Mouse (Mus musculus): ENCODE data around the gene Upb1. TPM values are rescaled to one million over a fixed set of nuclear protein-coding genes. Genes with fewer than 3 reads are reported as not detected.
"Not testable (repeated sequence)": the region's sequence is repeated elsewhere in the genome, so short reads cannot be mapped to it uniquely, and the experiment has no call there.

The Upb1 gene
- polyA plus RNA-seq, 1 experiment from 2014 or later, result 84.2 TPM

GRCm38 (mm10) chr10:75447489-75447888 lies 46.6 kb downstream of the Upb1 start:
- H3K27me3 ChIP-seq (ENCODE audit: insufficient read depth, low read length), result no peaks in the 10 kb centered on the region
- ATAC-seq (no peak), DNase-seq (no peak)
- 64% methylated on average over 11 of the region's 11 CpGs for WGBS (ENCODE audit: insufficient replicate concordance)
- H3K4me3 ChIP-seq (ENCODE audit: low read depth, low read length), result no peak overlapping the region
- H3K4me2 ChIP-seq (ENCODE audit: low read depth, low read length), result no peak overlapping the region
- H3K9me3 ChIP-seq (ENCODE audit: low read length), result no peaks in the 10 kb centered on the region
- H3K36me3 ChIP-seq (replicated peaks; ENCODE audit: insufficient read depth, low read length), result no peaks in the 10 kb centered on the region
- H3K9ac ChIP-seq (replicated peaks), result no peak overlapping the region
- H3K27ac ChIP-seq (ENCODE audit: low read depth), result no peak overlapping the region
- peaks cover 15% of the 10 kb centered on the region for H3K4me1 ChIP-seq (ENCODE audit: insufficient read depth)
- no peak for TF ChIP-seq EP300 (IDR thresholded peaks at IDR 0.05; ENCODE audit: low read depth)
- no peak for TF ChIP-seq CTCF (IDR thresholded peaks at IDR 0.05; ENCODE audit: low read depth)

GRCm38 (mm10) chr10:75448806-75449420 lies 48.0 kb downstream of the Upb1 start:
- TF ChIP-seq CTCF (IDR thresholded peaks at IDR 0.05; ENCODE audit: low read depth) (no peak), EP300 (IDR thresholded peaks at IDR 0.05; ENCODE audit: low read depth) (no peak)
- Histone ChIP-seq H3K27me3 (ENCODE audit: insufficient read depth, low read length) (no peaks in the 10 kb centered on the region), H3K4me2 (ENCODE audit: low read depth, low read length) (no peak overlapping the region), H3K36me3 (replicated peaks; ENCODE audit: insufficient read depth, low read length) (no peaks in the 10 kb centered on the region), H3K27ac (ENCODE audit: low read depth) (no peak overlapping the region), H3K4me1 (ENCODE audit: insufficient read depth) (peaks cover 15% of the 10 kb centered on the region), H3K9ac (replicated peaks) (no peak overlapping the region), H3K4me3 (ENCODE audit: low read depth, low read length) (no peak overlapping the region), H3K9me3 (ENCODE audit: low read length) (no peaks in the 10 kb centered on the region)
- no peak for DNase-seq
- 78% methylated on average over 6 of the region's 6 CpGs for WGBS (ENCODE audit: insufficient replicate concordance)
- ATAC-seq, result no peak

GRCm38 (mm10) chr10:75450331-75450730 lies 49.4 kb downstream of the Upb1 start:
- H3K36me3 ChIP-seq (replicated peaks; ENCODE audit: insufficient read depth, low read length), result no peaks in the 10 kb centered on the region
- H3K9ac ChIP-seq (replicated peaks), result no peak overlapping the region
- H3K9me3 ChIP-seq (ENCODE audit: low read length), result no peaks in the 10 kb centered on the region
- ATAC-seq (no peak), DNase-seq (no peak)
- H3K4me2 ChIP-seq (ENCODE audit: low read depth, low read length), result no peak overlapping the region
- H3K4me3 ChIP-seq (ENCODE audit: low read depth, low read length), result no peak overlapping the region
- H3K27ac ChIP-seq (ENCODE audit: low read depth), result no peak overlapping the region
- no peaks in the 10 kb centered on the region for H3K27me3 ChIP-seq (ENCODE audit: insufficient read depth, low read length)
- peaks cover 15% of the 10 kb centered on the region for H3K4me1 ChIP-seq (ENCODE audit: insufficient read depth)
- 80% methylated on average over 8 of the region's 8 CpGs for WGBS (ENCODE audit: insufficient replicate concordance)
- TF ChIP-seq EP300 (IDR thresholded peaks at IDR 0.05; ENCODE audit: low read depth) (no peak), CTCF (IDR thresholded peaks at IDR 0.05; ENCODE audit: low read depth) (no peak)

- H3K9me3 ChIP-seq (ENCODE audit: low read length), result no peaks in the 10 kb centered on the region
- no peaks in the 10 kb centered on the region for H3K36me3 ChIP-seq (replicated peaks; ENCODE audit: insufficient read depth, low read length)
- H3K27me3 ChIP-seq (ENCODE audit: insufficient read depth, low read length), result no peaks in the 10 kb centered on the region
- TF ChIP-seq CTCF (IDR thresholded peaks at IDR 0.05; ENCODE audit: low read depth), result no peak
- no peak for TF ChIP-seq EP300 (IDR thresholded peaks at IDR 0.05; ENCODE audit: low read depth)
- H3K9ac ChIP-seq (replicated peaks), result no peak overlapping the region
- H3K4me2 ChIP-seq (ENCODE audit: low read depth, low read length), result no peak overlapping the region
- ATAC-seq, result peak; percentile 22; the same call in 1 of the 2 replicates
- H3K4me3 ChIP-seq (ENCODE audit: low read depth, low read length), result no peak overlapping the region
- peak; percentile 48 for DNase-seq
- H3K27ac ChIP-seq (ENCODE audit: low read depth), result no peak overlapping the region
- peaks cover 15% of the 10 kb centered on the region for H3K4me1 ChIP-seq (ENCODE audit: insufficient read depth)
- WGBS (ENCODE audit: insufficient replicate concordance), result 44% methylated on average over 10 of the region's 10 CpGs
Observed at GRCm38 (mm10) chr10:75451036-75451786, 50.3 kb downstream of the Upb1 start.

DNA sequence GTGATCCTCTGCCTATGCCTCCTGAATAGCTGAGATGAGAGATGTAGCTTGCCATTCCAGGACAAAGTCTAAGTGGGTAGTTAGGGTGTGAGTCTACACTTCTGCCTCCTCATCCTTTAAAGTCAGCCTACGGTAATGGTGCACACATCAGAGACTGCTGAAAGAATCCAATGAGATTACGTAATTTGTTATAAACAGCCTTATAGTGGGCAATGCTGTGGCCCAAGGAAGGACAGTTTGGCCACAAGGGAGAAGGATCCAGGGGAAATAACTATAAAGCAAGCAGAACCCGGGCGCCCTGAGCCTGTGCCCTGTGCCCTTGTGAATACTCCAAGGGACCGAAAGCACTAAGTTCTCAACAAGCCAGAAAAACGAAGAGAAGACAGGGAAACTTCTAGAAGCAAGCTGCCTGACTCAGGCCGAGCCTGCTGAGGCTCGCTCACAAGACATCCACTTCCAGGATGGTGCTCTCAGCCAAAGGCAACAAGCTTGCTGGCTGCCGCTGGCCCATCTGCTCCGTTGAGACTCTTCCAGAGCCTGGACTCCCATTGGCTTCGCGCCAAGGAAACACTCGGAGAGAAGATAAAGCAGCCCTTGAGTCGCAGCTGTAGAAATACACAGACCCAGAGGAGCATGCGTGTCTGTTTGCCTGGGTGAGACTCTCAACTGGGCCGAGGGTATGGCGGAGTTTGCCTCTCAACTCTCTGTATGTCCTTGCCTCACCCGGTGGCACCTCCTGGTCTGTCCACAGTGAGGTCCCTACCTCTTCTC lies 55.3 kb downstream of the Upb1 start:
- H3K27me3 ChIP-seq (ENCODE audit: insufficient read depth, low read length); H3K27ac ChIP-seq (ENCODE audit: low read depth); H3K9me3 ChIP-seq (ENCODE audit: low read length); H3K4me1 ChIP-seq (ENCODE audit: insufficient read depth); H3K9ac ChIP-seq (replicated peaks); H3K4me2 ChIP-seq (ENCODE audit: low read depth, low read length); DNase-seq; H3K36me3 ChIP-seq (replicated peaks; ENCODE audit: insufficient read depth, low read length); H3K4me3 ChIP-seq (ENCODE audit: low read depth, low read length); ATAC-seq: not testable (repeated sequence)
- 68% methylated on average over 12 of the region's 18 CpGs for WGBS (ENCODE audit: insufficient replicate concordance)

DNA sequence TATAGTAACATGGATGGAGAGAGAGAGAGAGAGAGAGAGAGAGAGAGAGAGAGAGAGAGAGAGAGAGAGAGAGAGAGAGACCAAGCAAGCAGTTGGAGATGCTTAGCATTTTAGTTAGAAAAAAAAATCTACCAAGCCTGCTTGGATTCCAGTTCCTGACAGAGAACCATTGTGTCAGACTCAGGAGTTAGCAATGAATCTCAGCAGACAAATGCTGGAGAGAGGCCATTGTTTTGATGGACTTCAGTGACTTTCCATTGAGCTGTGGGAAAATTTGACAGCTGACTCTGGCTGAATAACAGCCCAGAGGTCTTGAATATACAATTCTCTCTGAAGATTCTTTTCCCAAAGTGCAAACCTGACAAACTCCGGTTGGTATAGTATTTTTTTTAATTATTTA lies 56.9 kb downstream of the Upb1 start:
- H3K36me3 ChIP-seq (replicated peaks; ENCODE audit: insufficient read depth, low read length), result no peaks in the 10 kb centered on the region
- no peak overlapping the region for H3K9ac ChIP-seq (replicated peaks)
- H3K27me3 ChIP-seq (ENCODE audit: insufficient read depth, low read length), result no peaks in the 10 kb centered on the region
- H3K4me3 ChIP-seq (ENCODE audit: low read depth, low read length), result no peak overlapping the region
- WGBS (ENCODE audit: insufficient replicate concordance), result 67% methylated on average over 1 of the region's 1 CpGs
- DNase-seq, result no peak
- H3K4me2 ChIP-seq (ENCODE audit: low read depth, low read length), result no peak overlapping the region
- no peaks in the 10 kb centered on the region for H3K9me3 ChIP-seq (ENCODE audit: low read length)
- no peaks in the 10 kb centered on the region for H3K4me1 ChIP-seq (ENCODE audit: insufficient read depth)
- H3K27ac ChIP-seq (ENCODE audit: low read depth), result no peak overlapping the region
- no peak for ATAC-seq
- TF ChIP-seq CTCF (IDR thresholded peaks at IDR 0.05; ENCODE audit: low read depth) (no peak), EP300 (IDR thresholded peaks at IDR 0.05; ENCODE audit: low read depth) (no peak)

Data from liver, postnatal 0 days (tissue).